Mouse (Mus musculus): Measurements from ENCODE around the gene Cbx7. TPM values are rescaled to one million over a fixed set of nuclear protein-coding genes. Genes with fewer than 3 reads are reported as not detected.

Gene Cbx7
- 165 TPM for polyA plus RNA-seq (2017; shearing (Covaris generic))

DNA sequence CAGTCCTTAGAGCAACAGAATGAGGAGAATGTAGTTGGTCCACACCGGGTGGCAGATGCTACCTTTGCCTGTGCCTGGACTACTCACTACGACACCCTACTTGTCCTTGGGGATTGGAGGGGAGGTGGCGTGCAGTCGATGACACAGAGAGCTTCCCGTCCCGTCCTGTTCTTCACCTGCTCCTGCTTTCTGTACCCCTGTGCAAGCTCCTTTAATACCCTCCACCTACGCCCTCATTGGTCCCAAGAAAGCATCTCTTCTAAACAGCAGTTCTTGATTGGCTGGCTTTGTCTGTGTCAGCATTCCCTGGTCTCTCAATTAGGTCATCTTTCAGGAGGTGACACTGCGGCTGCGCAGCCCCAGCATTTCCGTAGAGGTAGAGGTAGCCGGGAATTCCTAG, at the start of gene Cbx7:
Gene Cbx7 (minus strand): TSS at position 180 of the 400 bp plus-strand sequence.

DNA sequence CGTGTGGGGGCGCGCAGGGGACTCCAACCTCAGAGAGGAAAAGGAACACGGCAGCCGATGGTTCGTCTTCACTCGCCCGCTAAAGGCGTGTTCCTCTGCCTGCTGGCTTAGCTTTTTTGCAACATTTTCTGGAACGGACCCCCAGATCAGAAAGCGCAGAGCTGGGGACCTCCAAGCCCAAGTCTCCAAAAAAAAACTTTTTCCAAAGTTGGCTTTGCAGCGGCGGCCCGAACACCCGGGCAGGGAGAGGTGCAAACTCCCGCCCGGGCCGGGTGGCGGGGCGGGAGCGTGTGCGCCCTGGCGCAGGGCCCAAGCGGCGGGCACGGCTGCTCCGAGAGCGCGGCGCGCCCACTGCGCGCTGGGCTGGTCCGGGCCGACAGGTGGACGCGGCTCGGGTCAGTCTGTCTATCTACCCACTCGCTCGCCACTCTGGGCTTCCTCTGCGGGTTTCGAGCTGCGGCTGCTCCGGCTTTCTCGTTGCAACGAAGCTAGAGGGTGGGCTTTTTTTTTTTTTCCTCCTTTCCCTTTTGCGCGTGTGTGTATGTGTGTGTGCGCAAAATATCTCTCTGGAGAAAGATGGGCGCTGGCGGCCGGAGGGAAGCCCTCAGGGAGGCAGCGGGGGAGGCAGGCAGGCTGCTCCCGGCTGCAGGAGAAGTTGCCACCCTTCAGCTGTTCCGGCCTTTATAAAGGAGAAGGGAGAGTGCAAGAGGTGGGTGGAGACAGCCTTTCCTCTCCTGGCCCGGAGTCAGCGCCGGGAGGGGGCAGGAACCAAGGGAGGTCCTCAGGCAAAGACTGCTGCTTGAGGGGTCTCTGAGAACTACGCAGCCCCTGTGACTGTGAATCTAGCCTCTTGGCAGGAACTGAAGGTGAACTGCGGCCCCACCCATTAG, 43.6 kb upstream of the Cbx7 start, which contains the start of gene Pdgfb:
Gene Pdgfb (minus strand): TSS at position 657 of the 890 bp plus-strand sequence.

DNA sequence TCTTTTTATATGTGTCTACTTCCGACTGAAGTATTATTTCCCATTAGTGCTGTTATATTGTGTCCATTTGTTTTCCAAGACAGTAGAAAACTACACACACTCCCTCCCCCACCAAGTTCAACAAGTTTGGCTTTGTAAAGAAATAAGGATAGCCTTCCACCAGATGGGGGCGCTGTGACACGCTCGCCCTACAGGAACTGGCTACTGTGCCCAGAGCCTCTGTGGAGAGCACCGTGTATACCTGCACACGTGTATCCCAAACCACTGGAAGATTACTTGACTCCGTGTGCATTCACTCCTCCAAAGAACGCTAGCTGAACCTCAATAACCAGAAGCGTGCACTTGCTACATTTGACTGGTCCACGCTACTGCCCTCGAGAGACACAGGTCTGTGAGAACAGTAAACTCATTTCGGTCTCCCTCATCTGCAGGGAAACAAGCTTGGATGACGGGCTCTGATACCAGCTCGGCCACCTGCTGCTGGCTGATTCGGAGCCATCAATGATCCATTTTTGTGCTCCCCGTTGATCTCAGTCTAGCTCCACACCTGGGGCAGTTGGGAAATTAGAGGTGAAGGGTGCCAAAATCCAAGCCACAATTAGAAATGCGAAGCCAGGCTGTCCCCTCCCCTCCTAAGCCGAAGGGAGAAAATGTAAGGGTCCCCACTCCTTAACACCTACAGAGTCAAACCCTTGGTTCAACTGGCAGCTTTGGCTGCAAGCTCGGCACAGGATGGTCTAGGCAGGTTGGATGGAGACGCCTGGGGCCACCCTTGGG, 79.3 kb downstream of the Cbx7 start, which contains the start of gene Apobec3:
Gene Apobec3 (plus strand): TSS at position 224 of the 777 bp plus-strand sequence.

Other genes with a start within 250 kb of the Cbx7 start
- 43.2 TPM for gene Sun2, start 228.6 kb downstream of the Cbx7 start, polyA plus RNA-seq (2017; shearing (Covaris generic))
- gene Dnal4, start 193.3 kb downstream of the Cbx7 start, polyA plus RNA-seq (2017; shearing (Covaris generic)) = 4.6 TPM
- 0.57 TPM for gene Nptxr, start 166.4 kb downstream of the Cbx7 start, polyA plus RNA-seq (2017; shearing (Covaris generic))
- gene Npcd, start 136.9 kb downstream of the Cbx7 start, polyA plus RNA-seq (2017; shearing (Covaris generic)) = not detected
- gene Cbx6, start 136.4 kb downstream of the Cbx7 start, polyA plus RNA-seq (2017; shearing (Covaris generic)) = 11.1 TPM
- 210 TPM for gene Apobec3, start 79.5 kb downstream of the Cbx7 start, polyA plus RNA-seq (2017; shearing (Covaris generic))
- gene Pdgfb, start 43.9 kb upstream of the Cbx7 start, polyA plus RNA-seq (2017; shearing (Covaris generic)) = 1.0 TPM
- not detected for gene Syngr1, start 120.2 kb upstream of the Cbx7 start, polyA plus RNA-seq (2017; shearing (Covaris generic))
- gene Rpl3, start 120.7 kb upstream of the Cbx7 start, polyA plus RNA-seq (2017; shearing (Covaris generic)) = 1,506 TPM
- 17.6 TPM for gene Tab1, start 162.0 kb upstream of the Cbx7 start, polyA plus RNA-seq (2017; shearing (Covaris generic))
- gene Mgat3, start 202.6 kb upstream of the Cbx7 start, polyA plus RNA-seq (2017; shearing (Covaris generic)) = not detected

Data from effector memory CD4-positive, alpha-beta T cell, adult 7 months (primary cell).